Mouse (Mus musculus): Measurements from ENCODE around the gene Oaf. TPM values are rescaled to one million over a fixed set of nuclear protein-coding genes. Genes with fewer than 3 reads are reported as not detected.

Gene Oaf
- polyA plus RNA-seq, 1 experiment from 2014 or later, result 67.3 TPM

DNA sequence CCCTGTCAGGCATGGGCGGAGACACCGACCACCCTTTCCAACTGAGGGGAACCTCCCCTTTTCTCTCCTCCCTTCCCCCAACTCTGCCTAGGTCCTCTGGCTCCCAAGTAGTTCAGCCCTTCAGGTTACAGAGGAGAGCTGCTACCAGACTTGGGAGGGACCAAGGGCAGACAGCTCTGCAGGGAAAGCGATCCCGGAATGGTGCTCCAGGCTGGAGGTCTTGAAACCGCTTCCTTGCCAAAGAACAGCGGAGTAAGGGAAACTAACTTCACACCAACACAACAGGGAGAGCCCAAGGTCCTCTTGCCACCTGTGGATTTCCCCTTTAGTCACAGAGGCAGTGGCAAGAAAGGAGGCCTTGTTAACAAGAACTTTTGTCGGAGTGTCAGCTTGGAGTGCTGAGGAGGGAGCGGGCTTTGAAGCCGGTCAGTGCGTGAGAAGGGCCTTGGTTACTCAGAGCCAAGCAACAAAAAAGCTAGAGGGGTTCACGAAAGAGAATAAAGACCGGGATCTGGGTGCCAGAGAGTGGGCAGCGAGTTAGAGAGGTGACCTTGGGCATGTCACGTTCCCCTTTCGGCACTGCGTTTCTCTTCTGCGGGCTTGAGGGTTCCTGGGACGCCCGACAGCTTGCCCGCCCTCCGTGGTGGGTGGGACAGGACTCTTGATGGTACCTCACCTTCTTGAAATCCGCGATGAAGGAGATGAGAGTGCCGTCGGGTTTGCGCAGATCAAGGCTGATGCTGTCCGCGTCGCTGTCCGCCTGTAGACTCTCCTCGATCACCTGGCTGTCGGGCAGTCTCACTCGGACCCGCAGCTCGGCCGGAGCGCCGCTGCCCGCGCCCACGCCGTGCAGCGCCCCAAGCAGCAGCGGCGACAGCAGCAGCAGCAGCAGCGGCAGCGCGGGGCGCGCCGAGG, 823 bp downstream of the Oaf start:
- under 1% methylated on average over 51 of the region's 51 CpGs for WGBS
- ATAC-seq (ENCODE audit: insufficient read depth, low FRiP score, low TSS enrichment) (no peak), DNase-seq (ENCODE audit: low spot score) (peak; percentile 29)
- Histone ChIP-seq H3K27ac (ENCODE audit: low read depth, low read length) (peak overlapping the region; percentile 45; the same call in 1 of the 2 replicates), H3K9ac (ENCODE audit: low read length) (peak overlapping the region; percentile 55), H3K9me3 (ENCODE audit: control insufficient read depth, low read length) (no peaks in the 10 kb centered on the region), H3K4me2 (ENCODE audit: low read depth) (peak overlapping the region; percentile 61), H3K4me3 (ENCODE audit: low read depth, low read length) (peak overlapping the region; percentile 61), H3K36me3 (ENCODE audit: control insufficient read depth, insufficient read depth, low read length) (no peaks in the 10 kb centered on the region), H3K4me1 (ENCODE audit: control insufficient read depth, insufficient read depth, low read length) (peaks cover 11% of the 10 kb centered on the region), H3K27me3 (ENCODE audit: control insufficient read depth, insufficient read depth, low read length) (peaks cover 9% of the 10 kb centered on the region)

DNA sequence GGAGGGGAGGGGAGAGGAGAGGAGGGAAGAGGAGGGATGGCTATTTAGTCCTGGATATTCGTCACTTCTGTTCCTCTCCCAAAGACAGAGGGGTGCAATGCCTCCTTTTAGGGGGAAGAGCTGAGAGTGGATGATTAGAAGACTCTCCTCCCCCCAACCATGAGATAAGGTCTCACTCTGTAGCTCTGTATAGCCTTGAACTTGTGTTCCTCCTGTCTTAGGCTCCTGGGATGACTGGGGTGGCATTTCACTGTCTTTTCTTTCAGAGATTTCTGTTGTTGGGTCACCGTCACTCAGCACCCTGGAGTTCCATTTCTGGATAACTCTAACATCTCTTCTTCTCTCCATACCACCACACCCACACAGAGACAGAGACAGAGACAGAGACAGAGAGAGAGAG, 1.5 kb downstream of the Oaf start:
- WGBS, result 30% methylated on average over 2 of the region's 2 CpGs
- peak overlapping the region; percentile 61 for H3K4me2 ChIP-seq (ENCODE audit: low read depth)
- DNase-seq (ENCODE audit: low spot score) (no peak), ATAC-seq (ENCODE audit: insufficient read depth, low FRiP score, low TSS enrichment) (no peak)
- peaks cover 9% of the 10 kb centered on the region for H3K27me3 ChIP-seq (ENCODE audit: control insufficient read depth, insufficient read depth, low read length)
- H3K9ac ChIP-seq (ENCODE audit: low read length), result no peak overlapping the region
- peaks cover 11% of the 10 kb centered on the region for H3K4me1 ChIP-seq (ENCODE audit: control insufficient read depth, insufficient read depth, low read length)
- H3K4me3 ChIP-seq (ENCODE audit: low read depth, low read length), result peak overlapping the region; percentile 61
- no peaks in the 10 kb centered on the region for H3K9me3 ChIP-seq (ENCODE audit: control insufficient read depth, low read length)
- H3K36me3 ChIP-seq (ENCODE audit: control insufficient read depth, insufficient read depth, low read length), result no peaks in the 10 kb centered on the region
- H3K27ac ChIP-seq (ENCODE audit: low read depth, low read length), result no peak overlapping the region

DNA sequence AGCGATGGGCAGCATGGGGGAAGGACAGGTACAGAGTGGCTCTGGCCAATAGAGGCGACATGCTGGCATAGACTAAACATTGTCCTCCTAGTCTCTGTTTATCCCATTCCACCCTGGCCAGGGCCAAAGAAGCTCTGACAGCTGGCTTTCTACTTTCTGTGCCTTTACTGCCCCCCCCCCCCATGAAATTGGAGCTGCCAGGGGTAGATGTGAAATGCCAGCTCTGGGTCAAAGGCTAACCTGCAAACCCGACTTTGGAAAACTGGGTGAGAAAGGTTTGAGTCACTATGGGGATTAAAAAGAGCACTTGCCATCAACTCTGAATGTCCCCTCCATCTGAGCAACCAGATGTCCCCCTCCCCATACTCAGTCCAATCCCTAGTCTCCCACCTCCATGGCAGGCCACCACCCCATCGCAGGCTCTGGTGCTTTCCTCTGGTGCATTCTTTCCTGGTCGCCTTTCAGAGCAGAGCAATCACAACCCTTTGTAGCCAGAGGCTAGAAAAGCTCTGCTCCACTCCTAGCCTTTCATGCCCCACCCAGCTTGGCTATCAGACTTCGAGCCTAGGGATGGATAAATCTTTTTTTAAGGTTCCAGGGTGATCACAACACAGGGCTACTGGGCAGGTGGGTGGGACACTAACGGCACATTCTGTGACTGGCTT, 2.5 kb downstream of the Oaf start:
- Histone ChIP-seq H3K9me3 (ENCODE audit: control insufficient read depth, low read length) (no peaks in the 10 kb centered on the region), H3K27ac (ENCODE audit: low read depth, low read length) (no peak overlapping the region), H3K4me3 (ENCODE audit: low read depth, low read length) (peak overlapping the region; percentile 61; the same call in 1 of the 2 replicates), H3K9ac (ENCODE audit: low read length) (no peak overlapping the region), H3K4me2 (ENCODE audit: low read depth) (peak overlapping the region; percentile 61), H3K4me1 (ENCODE audit: control insufficient read depth, insufficient read depth, low read length) (peaks cover 11% of the 10 kb centered on the region), H3K36me3 (ENCODE audit: control insufficient read depth, insufficient read depth, low read length) (no peaks in the 10 kb centered on the region), H3K27me3 (ENCODE audit: control insufficient read depth, insufficient read depth, low read length) (peaks cover 9% of the 10 kb centered on the region)
- DNase-seq (ENCODE audit: low spot score) (no peak), ATAC-seq (ENCODE audit: insufficient read depth, low FRiP score, low TSS enrichment) (no peak)
- 39% methylated on average over 7 of the region's 7 CpGs for WGBS

DNA sequence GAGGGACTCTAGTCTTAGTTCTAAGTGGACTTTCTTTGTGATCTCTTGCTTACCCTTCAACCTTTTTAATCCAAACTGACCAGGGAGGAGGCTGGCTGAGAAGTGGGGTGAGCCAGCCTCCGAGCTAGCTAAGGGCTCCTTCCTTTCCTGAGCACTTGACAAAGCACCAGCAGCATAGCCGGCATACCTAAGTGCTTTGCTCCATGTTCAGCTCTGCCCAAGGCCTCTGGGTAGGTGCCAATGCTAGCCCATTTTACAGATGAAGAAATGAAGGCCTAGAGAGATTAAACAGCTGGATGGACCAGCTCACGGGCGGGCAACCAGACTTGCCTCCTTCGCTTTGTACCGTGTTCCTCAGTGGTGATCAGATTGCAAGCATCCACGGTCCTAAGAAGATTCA, 3.1 kb downstream of the Oaf start:
- Histone ChIP-seq H3K36me3 (ENCODE audit: control insufficient read depth, insufficient read depth, low read length) (no peaks in the 10 kb centered on the region), H3K9ac (ENCODE audit: low read length) (no peak overlapping the region), H3K27ac (ENCODE audit: low read depth, low read length) (no peak overlapping the region), H3K9me3 (ENCODE audit: control insufficient read depth, low read length) (no peaks in the 10 kb centered on the region), H3K27me3 (ENCODE audit: control insufficient read depth, insufficient read depth, low read length) (peaks cover 9% of the 10 kb centered on the region), H3K4me2 (ENCODE audit: low read depth) (no peak overlapping the region), H3K4me3 (ENCODE audit: low read depth, low read length) (no peak overlapping the region), H3K4me1 (ENCODE audit: control insufficient read depth, insufficient read depth, low read length) (peaks cover 18% of the 10 kb centered on the region)
- 84% methylated on average over 7 of the region's 7 CpGs for WGBS
- DNase-seq (ENCODE audit: low spot score), result no peak
- no peak for ATAC-seq (ENCODE audit: insufficient read depth, low FRiP score, low TSS enrichment)

DNA sequence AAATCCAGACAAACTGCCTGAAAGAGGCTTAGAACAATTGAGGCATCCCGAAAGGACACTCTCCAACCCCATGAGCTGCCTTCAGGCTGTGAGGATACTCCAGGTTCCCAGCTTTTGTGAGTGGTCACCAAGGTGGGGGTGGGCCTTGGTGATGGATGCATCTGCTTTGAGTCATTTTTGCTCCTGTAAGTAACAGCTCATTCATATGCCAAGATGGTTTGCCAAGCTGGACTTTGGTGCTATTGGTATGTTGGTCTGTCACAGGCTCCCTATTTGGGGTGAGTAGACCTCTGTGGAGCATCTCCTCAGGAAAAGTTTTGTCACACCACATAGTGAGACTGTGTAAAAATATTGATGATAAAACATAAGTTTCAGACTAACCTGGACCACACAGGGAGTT, 3.6 kb downstream of the Oaf start:
- Histone ChIP-seq H3K4me3 (ENCODE audit: low read depth, low read length) (no peak overlapping the region), H3K4me1 (ENCODE audit: control insufficient read depth, insufficient read depth, low read length) (peaks cover 21% of the 10 kb centered on the region), H3K9ac (ENCODE audit: low read length) (no peak overlapping the region), H3K36me3 (ENCODE audit: control insufficient read depth, insufficient read depth, low read length) (no peaks in the 10 kb centered on the region), H3K27me3 (ENCODE audit: control insufficient read depth, insufficient read depth, low read length) (peaks cover 9% of the 10 kb centered on the region), H3K9me3 (ENCODE audit: control insufficient read depth, low read length) (no peaks in the 10 kb centered on the region), H3K4me2 (ENCODE audit: low read depth) (no peak overlapping the region), H3K27ac (ENCODE audit: low read depth, low read length) (no peak overlapping the region)
- WGBS, result 96% methylated on average over 1 of the region's 1 CpGs
- DNase-seq (ENCODE audit: low spot score) (no peak), ATAC-seq (ENCODE audit: insufficient read depth, low FRiP score, low TSS enrichment) (no peak)

DNA sequence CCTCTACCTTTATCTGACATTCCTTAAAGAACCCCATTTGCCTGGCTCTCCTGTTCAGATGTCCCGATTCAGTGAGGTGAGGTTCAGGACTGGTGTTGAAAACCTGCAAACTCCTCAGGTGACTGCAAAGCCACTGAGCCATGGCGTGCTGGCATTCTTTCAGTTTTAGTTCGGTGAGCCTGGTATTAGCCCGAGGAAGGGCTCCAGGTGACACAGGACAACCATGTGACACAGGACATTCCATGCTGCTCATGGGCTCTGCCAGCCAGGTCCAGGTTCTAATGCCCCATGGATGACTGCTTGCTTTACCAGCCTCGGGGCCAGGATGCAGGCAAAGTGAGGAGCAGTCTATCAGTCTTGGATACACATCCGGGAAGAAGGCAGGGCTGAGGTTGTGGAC, 4.4 kb downstream of the Oaf start:
- Histone ChIP-seq H3K9me3 (ENCODE audit: control insufficient read depth, low read length) (no peaks in the 10 kb centered on the region), H3K4me2 (ENCODE audit: low read depth) (no peak overlapping the region), H3K27me3 (ENCODE audit: control insufficient read depth, insufficient read depth, low read length) (peaks cover 9% of the 10 kb centered on the region), H3K9ac (ENCODE audit: low read length) (no peak overlapping the region), H3K4me1 (ENCODE audit: control insufficient read depth, insufficient read depth, low read length) (peaks cover 19% of the 10 kb centered on the region), H3K27ac (ENCODE audit: low read depth, low read length) (no peak overlapping the region), H3K4me3 (ENCODE audit: low read depth, low read length) (no peak overlapping the region), H3K36me3 (ENCODE audit: control insufficient read depth, insufficient read depth, low read length) (no peaks in the 10 kb centered on the region)
- no peak for ATAC-seq (ENCODE audit: insufficient read depth, low FRiP score, low TSS enrichment)
- 90% methylated on average over 6 of the region's 6 CpGs for WGBS
- DNase-seq (ENCODE audit: low spot score), result no peak

DNA sequence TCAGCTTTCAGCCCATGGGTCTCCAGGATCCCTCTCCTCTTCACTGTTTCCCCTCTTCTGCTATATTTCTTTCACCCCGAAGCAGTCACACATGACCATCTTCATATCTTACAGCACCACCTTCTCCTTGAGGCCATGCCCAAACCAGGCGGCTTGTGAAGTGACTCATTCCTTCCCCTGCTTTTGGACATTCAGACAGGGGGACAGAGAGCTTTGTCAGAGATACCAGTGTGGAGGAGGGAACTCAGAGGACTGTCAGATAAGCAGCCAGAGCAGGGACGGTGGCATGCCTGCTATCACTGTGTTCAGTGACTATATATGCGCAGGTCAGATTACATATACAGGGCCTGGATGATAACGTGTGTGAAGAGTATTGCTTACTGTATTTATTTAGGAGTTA, 5.2 kb downstream of the Oaf start:
- Histone ChIP-seq H3K27ac (ENCODE audit: low read depth, low read length) (no peak overlapping the region), H3K4me1 (ENCODE audit: control insufficient read depth, insufficient read depth, low read length) (peaks cover 13% of the 10 kb centered on the region), H3K9me3 (ENCODE audit: control insufficient read depth, low read length) (no peaks in the 10 kb centered on the region), H3K9ac (ENCODE audit: low read length) (no peak overlapping the region), H3K27me3 (ENCODE audit: control insufficient read depth, insufficient read depth, low read length) (peaks cover 9% of the 10 kb centered on the region), H3K36me3 (ENCODE audit: control insufficient read depth, insufficient read depth, low read length) (no peaks in the 10 kb centered on the region), H3K4me2 (ENCODE audit: low read depth) (no peak overlapping the region), H3K4me3 (ENCODE audit: low read depth, low read length) (no peak overlapping the region)
- WGBS, result 83% methylated on average over 5 of the region's 5 CpGs
- ATAC-seq (ENCODE audit: insufficient read depth, low FRiP score, low TSS enrichment), result no peak
- no peak for DNase-seq (ENCODE audit: low spot score)

DNA sequence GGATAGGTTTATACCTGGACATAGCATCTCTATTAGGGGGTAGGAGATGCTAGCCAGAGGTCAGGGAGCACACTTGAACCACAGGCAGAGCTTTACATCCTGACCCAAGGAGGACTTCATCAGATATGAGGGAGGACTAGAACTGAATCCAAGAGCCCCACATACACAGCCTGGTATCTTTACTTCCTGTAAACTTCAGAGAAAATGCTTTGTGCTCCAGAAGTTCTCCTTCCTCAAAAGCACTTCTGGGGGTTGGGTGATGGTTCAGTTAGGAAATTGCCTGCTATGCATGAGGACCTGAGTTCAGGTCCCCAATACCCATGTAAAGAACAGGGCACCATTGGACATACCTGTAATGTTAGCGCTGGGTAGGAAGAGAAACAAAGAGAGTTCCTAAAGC, 6.2 kb downstream of the Oaf start:
- no peak overlapping the region for H3K9ac ChIP-seq (ENCODE audit: low read length)
- ATAC-seq (ENCODE audit: insufficient read depth, low FRiP score, low TSS enrichment) (no peak), DNase-seq (ENCODE audit: low spot score) (no peak)
- 100% methylated on average over 1 of the region's 1 CpGs for WGBS
- no peaks in the 10 kb centered on the region for H3K9me3 ChIP-seq (ENCODE audit: control insufficient read depth, low read length)
- peaks cover 6% of the 10 kb centered on the region for H3K27me3 ChIP-seq (ENCODE audit: control insufficient read depth, insufficient read depth, low read length)
- H3K4me1 ChIP-seq (ENCODE audit: control insufficient read depth, insufficient read depth, low read length), result peaks cover 13% of the 10 kb centered on the region
- no peaks in the 10 kb centered on the region for H3K36me3 ChIP-seq (ENCODE audit: control insufficient read depth, insufficient read depth, low read length)
- no peak overlapping the region for H3K27ac ChIP-seq (ENCODE audit: low read depth, low read length)
- no peak overlapping the region for H3K4me2 ChIP-seq (ENCODE audit: low read depth)
- no peak overlapping the region for H3K4me3 ChIP-seq (ENCODE audit: low read depth, low read length)

All from neural tube, embryonic 11.5 days (tissue).